Mouse (Mus musculus): ENCODE results near the gene Snx29. TPM values are rescaled to one million over a fixed set of nuclear protein-coding genes. Genes with fewer than 3 reads are reported as not detected.

The Snx29 gene
- polyA plus RNA-seq, 1 experiment from 2014 or later: 14.3 TPM

DNA sequence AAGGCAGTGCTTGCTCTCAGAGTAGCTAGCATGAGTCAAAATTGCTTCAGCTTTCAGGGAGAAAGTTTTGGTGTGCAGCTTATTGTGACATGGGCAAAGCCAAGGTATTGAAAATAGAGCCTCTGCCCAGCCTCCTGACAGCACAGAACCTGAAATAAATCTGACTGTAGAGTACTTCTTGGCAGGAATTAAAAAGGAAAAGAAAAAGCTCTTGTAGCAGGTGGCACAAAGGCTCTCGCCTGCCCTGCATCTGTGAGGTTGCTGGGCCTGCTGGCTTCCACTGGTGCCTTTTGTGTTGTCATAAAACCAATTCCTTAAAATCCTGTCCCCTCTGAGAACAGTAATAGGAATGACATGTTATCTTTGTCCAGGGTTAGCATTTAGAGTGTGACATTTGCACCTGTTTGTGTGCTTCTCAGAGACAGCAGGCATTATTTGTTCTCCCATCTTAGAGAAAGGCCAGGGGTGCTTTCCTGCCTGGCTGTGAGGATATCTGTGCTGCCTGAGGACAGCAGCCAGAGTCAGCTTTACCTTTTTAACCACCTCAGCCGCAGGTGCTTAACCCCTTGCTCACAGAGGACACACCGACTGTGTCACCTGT is 289.9 kb downstream of the Snx29 start:
- no peak for DNase-seq (ENCODE audit: low spot score)
- no peaks in the 10 kb centered on the region for H3K36me3 ChIP-seq (replicated peaks; ENCODE audit: control insufficient read depth, insufficient read depth)
- H3K4me2 ChIP-seq (replicated peaks): no peak overlapping the region
- no peaks in the 10 kb centered on the region for H3K4me1 ChIP-seq (replicated peaks; ENCODE audit: control insufficient read depth, insufficient read depth, low read length)
- no peaks in the 10 kb centered on the region for H3K27me3 ChIP-seq (ENCODE audit: control insufficient read depth, insufficient read depth, low read length)
- peaks cover 6% of the 10 kb centered on the region; the same call in 1 of the 2 replicates for H3K9me3 ChIP-seq (ENCODE audit: control insufficient read depth, low read length)
- H3K27ac ChIP-seq: no peak overlapping the region
- 84% methylated on average over 3 of the region's 3 CpGs for WGBS
- H3K9ac ChIP-seq: no peak overlapping the region
- no peak overlapping the region for H3K4me3 ChIP-seq (replicated peaks; ENCODE audit: low read length)
- no peak for ATAC-seq (ENCODE audit: low FRiP score)

DNA sequence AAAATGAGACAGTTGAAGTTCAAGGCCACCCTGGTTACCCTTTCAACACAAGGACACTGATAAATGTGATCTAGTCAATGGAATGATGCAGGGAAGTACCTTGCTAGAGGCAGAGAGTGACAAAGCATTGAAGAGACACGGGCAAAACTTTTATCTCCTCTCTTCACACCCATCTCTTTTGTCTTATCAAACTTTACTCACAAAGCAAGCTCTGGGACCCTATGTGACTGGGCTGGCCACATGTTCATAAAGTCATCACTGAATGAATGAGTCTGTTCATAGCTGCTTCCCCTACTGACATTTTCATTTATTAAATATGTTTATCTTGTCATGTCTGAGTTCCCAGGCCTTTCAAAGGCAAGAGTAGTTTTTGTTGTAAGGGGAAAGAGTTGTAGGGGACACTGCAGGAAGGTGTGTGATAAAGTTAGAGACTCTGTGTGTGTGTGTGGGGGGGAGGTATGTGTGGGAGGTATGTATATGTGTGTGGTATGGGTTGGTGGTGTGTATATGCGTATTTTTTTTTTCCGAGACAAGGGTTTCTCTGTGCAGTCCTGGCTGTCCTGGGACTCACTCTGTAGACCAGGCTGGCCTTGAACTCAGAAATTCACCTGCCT is 291.8 kb downstream of the Snx29 start:
- Histone ChIP-seq H3K9me3 (ENCODE audit: control insufficient read depth, low read length) (peaks cover 6% of the 10 kb centered on the region; the same call in 1 of the 2 replicates), H3K9ac (no peak overlapping the region), H3K4me3 (replicated peaks; ENCODE audit: low read length) (no peak overlapping the region), H3K27me3 (ENCODE audit: control insufficient read depth, insufficient read depth, low read length) (no peaks in the 10 kb centered on the region), H3K4me1 (replicated peaks; ENCODE audit: control insufficient read depth, insufficient read depth, low read length) (no peaks in the 10 kb centered on the region), H3K27ac (no peak overlapping the region), H3K4me2 (replicated peaks) (no peak overlapping the region), H3K36me3 (replicated peaks; ENCODE audit: control insufficient read depth, insufficient read depth) (no peaks in the 10 kb centered on the region)
- DNase-seq (ENCODE audit: low spot score): no peak
- ATAC-seq (ENCODE audit: low FRiP score): no peak
- WGBS: 79% methylated on average over 3 of the region's 3 CpGs

DNA sequence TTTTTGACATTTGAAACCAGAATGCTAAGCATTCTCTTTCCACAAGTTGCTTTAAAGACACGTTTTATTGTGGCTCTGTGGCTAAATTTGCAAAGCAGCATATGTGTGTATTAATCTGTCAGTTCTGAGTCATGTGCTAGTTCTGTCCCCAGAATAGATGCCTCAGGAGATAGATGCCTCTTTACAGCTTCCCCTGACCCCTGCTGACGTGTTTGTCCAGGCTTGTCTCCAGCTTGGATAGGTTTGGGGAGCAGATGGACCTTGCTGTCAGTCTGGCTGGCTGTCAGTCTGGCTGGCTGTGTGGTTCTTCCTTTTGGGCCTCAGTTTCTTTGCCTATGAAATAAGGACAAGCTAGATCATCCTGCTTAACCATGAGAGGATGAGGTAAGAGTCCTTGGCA is 292.9 kb downstream of the Snx29 start:
- no peaks in the 10 kb centered on the region for H3K4me1 ChIP-seq (replicated peaks; ENCODE audit: control insufficient read depth, insufficient read depth, low read length)
- DNase-seq (ENCODE audit: low spot score): no peak
- H3K27ac ChIP-seq: no peak overlapping the region
- no peak overlapping the region for H3K4me2 ChIP-seq (replicated peaks)
- 82% methylated on average over 2 of the region's 2 CpGs for WGBS
- H3K36me3 ChIP-seq (replicated peaks; ENCODE audit: control insufficient read depth, insufficient read depth): no peaks in the 10 kb centered on the region
- peaks cover 6% of the 10 kb centered on the region; the same call in 1 of the 2 replicates for H3K9me3 ChIP-seq (ENCODE audit: control insufficient read depth, low read length)
- ATAC-seq (ENCODE audit: low FRiP score): no peak
- no peak overlapping the region for H3K9ac ChIP-seq
- H3K4me3 ChIP-seq (replicated peaks; ENCODE audit: low read length): no peak overlapping the region
- no peaks in the 10 kb centered on the region for H3K27me3 ChIP-seq (ENCODE audit: control insufficient read depth, insufficient read depth, low read length)

DNA sequence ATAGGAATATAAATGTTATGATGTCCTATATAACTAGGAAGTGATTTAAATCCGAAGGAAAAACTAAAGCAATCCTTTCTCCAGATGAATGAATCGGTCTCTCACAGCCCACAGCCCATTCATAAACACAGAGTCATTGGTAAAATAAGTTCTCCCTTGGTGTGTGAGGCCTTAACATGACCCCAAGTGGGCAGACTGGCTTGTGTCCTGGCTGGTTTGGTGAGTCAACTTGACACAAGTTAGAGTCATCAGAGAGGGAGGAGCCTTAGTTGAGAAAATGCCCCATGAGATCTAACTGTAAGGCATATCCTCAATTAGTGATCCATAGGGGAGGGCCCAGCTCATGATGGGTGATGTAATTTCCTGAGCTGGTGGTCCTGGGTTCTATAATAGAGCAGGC is 297.2 kb downstream of the Snx29 start:
- Histone ChIP-seq H3K4me3 (replicated peaks; ENCODE audit: low read length) (no peak overlapping the region), H3K9ac (no peak overlapping the region), H3K27ac (no peak overlapping the region), H3K9me3 (ENCODE audit: control insufficient read depth, low read length) (peaks cover 6% of the 10 kb centered on the region; the same call in 1 of the 2 replicates), H3K4me1 (replicated peaks; ENCODE audit: control insufficient read depth, insufficient read depth, low read length) (no peaks in the 10 kb centered on the region), H3K4me2 (replicated peaks) (no peak overlapping the region), H3K36me3 (replicated peaks; ENCODE audit: control insufficient read depth, insufficient read depth) (no peaks in the 10 kb centered on the region), H3K27me3 (ENCODE audit: control insufficient read depth, insufficient read depth, low read length) (no peaks in the 10 kb centered on the region)
- WGBS: 93% methylated on average over 2 of the region's 2 CpGs
- no peak for ATAC-seq (ENCODE audit: low FRiP score)
- no peak for DNase-seq (ENCODE audit: low spot score)

- 90% methylated on average over 3 of the region's 3 CpGs for WGBS
Observed at GRCm38 (mm10) chr16:11621042-11621441, 298.3 kb downstream of the Snx29 start.

GRCm38 (mm10) chr16:11621664-11622063 is 299.0 kb downstream of the Snx29 start:
- Histone ChIP-seq H3K27me3 (ENCODE audit: control insufficient read depth, insufficient read depth, low read length) (no peaks in the 10 kb centered on the region), H3K4me1 (replicated peaks; ENCODE audit: control insufficient read depth, insufficient read depth, low read length) (no peaks in the 10 kb centered on the region), H3K36me3 (replicated peaks; ENCODE audit: control insufficient read depth, insufficient read depth) (no peaks in the 10 kb centered on the region), H3K4me2 (replicated peaks) (no peak overlapping the region), H3K27ac (no peak overlapping the region), H3K4me3 (replicated peaks; ENCODE audit: low read length) (no peak overlapping the region), H3K9ac (no peak overlapping the region), H3K9me3 (ENCODE audit: control insufficient read depth, low read length) (peaks cover 3% of the 10 kb centered on the region; the same call in 1 of the 2 replicates)
- 82% methylated on average over 1 of the region's 1 CpGs for WGBS
- no peak for ATAC-seq (ENCODE audit: low FRiP score)
- no peak for DNase-seq (ENCODE audit: low spot score)

More at GRCm38 (mm10) chr16:11621042-11621441, 298.3 kb downstream of the Snx29 start:
- DNase-seq (ENCODE audit: low spot score): no peak
- Histone ChIP-seq H3K27ac (no peak overlapping the region), H3K4me1 (replicated peaks; ENCODE audit: control insufficient read depth, insufficient read depth, low read length) (no peaks in the 10 kb centered on the region), H3K36me3 (replicated peaks; ENCODE audit: control insufficient read depth, insufficient read depth) (no peaks in the 10 kb centered on the region), H3K4me3 (replicated peaks; ENCODE audit: low read length) (no peak overlapping the region), H3K9ac (no peak overlapping the region), H3K27me3 (ENCODE audit: control insufficient read depth, insufficient read depth, low read length) (no peaks in the 10 kb centered on the region), H3K4me2 (replicated peaks) (no peak overlapping the region), H3K9me3 (ENCODE audit: control insufficient read depth, low read length) (peaks cover 6% of the 10 kb centered on the region; the same call in 1 of the 2 replicates)
- no peak for ATAC-seq (ENCODE audit: low FRiP score)

- Histone ChIP-seq H3K36me3 (replicated peaks; ENCODE audit: control insufficient read depth, insufficient read depth) (no peaks in the 10 kb centered on the region), H3K27me3 (ENCODE audit: control insufficient read depth, insufficient read depth, low read length) (no peaks in the 10 kb centered on the region), H3K9ac (no peak overlapping the region), H3K4me3 (replicated peaks; ENCODE audit: low read length) (no peak overlapping the region), H3K4me1 (replicated peaks; ENCODE audit: control insufficient read depth, insufficient read depth, low read length) (no peaks in the 10 kb centered on the region), H3K9me3 (ENCODE audit: control insufficient read depth, low read length) (no peaks in the 10 kb centered on the region), H3K4me2 (replicated peaks) (no peak overlapping the region), H3K27ac (no peak overlapping the region)
- WGBS: 82% methylated on average over 3 of the region's 3 CpGs
- DNase-seq (ENCODE audit: low spot score) (no peak), ATAC-seq (ENCODE audit: low FRiP score) (no peak)
Observed at GRCm38 (mm10) chr16:11623032-11623431, 300.3 kb downstream of the Snx29 start.

- Histone ChIP-seq H3K9ac (no peak overlapping the region), H3K4me3 (replicated peaks; ENCODE audit: low read length) (no peak overlapping the region), H3K27me3 (ENCODE audit: control insufficient read depth, insufficient read depth, low read length) (no peaks in the 10 kb centered on the region), H3K4me1 (replicated peaks; ENCODE audit: control insufficient read depth, insufficient read depth, low read length) (no peaks in the 10 kb centered on the region), H3K36me3 (replicated peaks; ENCODE audit: control insufficient read depth, insufficient read depth) (no peaks in the 10 kb centered on the region), H3K4me2 (replicated peaks) (no peak overlapping the region), H3K9me3 (ENCODE audit: control insufficient read depth, low read length) (no peaks in the 10 kb centered on the region), H3K27ac (no peak overlapping the region)
- ATAC-seq (ENCODE audit: low FRiP score) (no peak), DNase-seq (ENCODE audit: low spot score) (no peak)
- WGBS: 68% methylated on average over 2 of the region's 2 CpGs
Observed at GRCm38 (mm10) chr16:11624121-11624520, 301.4 kb downstream of the Snx29 start.

DNA sequence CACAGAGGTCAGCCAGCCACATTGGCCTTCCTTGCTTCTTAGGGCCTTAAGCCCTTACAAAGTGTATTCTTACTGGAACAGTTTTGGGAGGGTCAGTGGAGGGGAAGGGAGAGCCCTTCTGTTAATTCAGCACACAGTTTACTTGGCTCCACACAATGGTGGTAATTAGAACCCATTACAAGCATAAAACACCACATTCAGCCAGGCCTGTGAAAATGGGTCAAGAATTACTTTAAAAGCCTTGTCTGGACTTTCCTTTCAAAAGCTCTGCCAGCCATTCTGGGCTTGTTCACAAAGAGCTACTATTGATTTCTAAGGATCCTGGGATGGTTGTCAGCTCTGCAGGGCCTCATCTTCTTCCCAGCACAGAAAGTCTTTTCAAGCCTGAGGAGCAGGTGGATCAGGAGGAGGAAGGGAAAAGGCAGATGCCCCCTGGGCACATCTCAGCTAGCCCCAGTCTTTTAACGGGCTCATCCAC is 303.3 kb downstream of the Snx29 start:
- ATAC-seq (ENCODE audit: low FRiP score): no peak; the same call in 1 of the 2 replicates
- Histone ChIP-seq H3K27ac (no peak overlapping the region), H3K36me3 (replicated peaks; ENCODE audit: control insufficient read depth, insufficient read depth) (no peaks in the 10 kb centered on the region), H3K9me3 (ENCODE audit: control insufficient read depth, low read length) (no peaks in the 10 kb centered on the region), H3K9ac (no peak overlapping the region), H3K4me2 (replicated peaks) (no peak overlapping the region), H3K4me3 (replicated peaks; ENCODE audit: low read length) (no peak overlapping the region), H3K4me1 (replicated peaks; ENCODE audit: control insufficient read depth, insufficient read depth, low read length) (no peaks in the 10 kb centered on the region), H3K27me3 (ENCODE audit: control insufficient read depth, insufficient read depth, low read length) (no peaks in the 10 kb centered on the region)
- no peak for DNase-seq (ENCODE audit: low spot score)
- WGBS: 43% methylated on average over 1 of the region's 1 CpGs
